Mouse (Mus musculus) MEL (cell line): Measurements from ENCODE around the gene Abca7.

Source experiments
- CHD2 ChIP-seq: IDR thresholded peaks from 2 replicates; pipeline ENCODE4 v1.6.1; 2011; ENCODE audit warnings: low read length, improper control_type of control experiment
- CTCF ChIP-seq, 3 experiments: IDR thresholded peaks in 2 of 3; conservative IDR thresholded peaks in 1 of 3; 2 replicates each; pipeline ENCODE4 v1.5.1; 2011 to 2012; ENCODE audit warnings: low read length in 3 of 3, low read depth in 2 of 3, mild to moderate bottlenecking in 2 of 3, improper control_type of control experiment in 1 of 3, inconsistent platforms in 1 of 3, mixed read lengths in 1 of 3, moderate library complexity in 1 of 3; ENCODE audit not compliant: control insufficient read depth in 1 of 3, insufficient read depth in 1 of 3, poor library complexity in 1 of 3, severe bottlenecking in 1 of 3
- EP300 ChIP-seq, 2 experiments: IDR thresholded peaks; 2 replicates each; pipeline ENCODE4 v1.6.1; 2011; ENCODE audit warnings: improper control_type of control experiment in 2 of 2, low read length in 2 of 2, low read depth in 1 of 2, mild to moderate bottlenecking in 1 of 2
- MAZ ChIP-seq: IDR thresholded peaks from 2 replicates; pipeline ENCODE4 v1.6.1; 2012; ENCODE audit warnings: low read depth, mild to moderate bottlenecking, inconsistent platforms, low read length, improper control_type of control experiment
- POLR2A ChIP-seq, 2 experiments: IDR thresholded peaks; 2 replicates each; pipeline ENCODE4 v1.6.1; 2011 to 2012; ENCODE audit warnings: low read length in 2 of 2, mild to moderate bottlenecking in 2 of 2, control low read depth in 1 of 2, improper control_type of control experiment in 1 of 2, low read depth in 1 of 2, moderate library complexity in 1 of 2; ENCODE audit not compliant: control insufficient read depth in 1 of 2, insufficient read depth in 1 of 2, poor library complexity in 1 of 2
- RAD21 ChIP-seq: IDR thresholded peaks from 2 replicates; pipeline ENCODE4 v1.6.1; 2011; ENCODE audit warnings: mild to moderate bottlenecking, low read depth, low read length, improper control_type of control experiment
- RCOR1 ChIP-seq: IDR thresholded peaks from 2 replicates; pipeline ENCODE4 v1.6.1; 2012; ENCODE audit warnings: low read depth, mild to moderate bottlenecking, inconsistent platforms, low read length, improper control_type of control experiment
- TAL1 ChIP-seq: IDR thresholded peaks from 2 replicates; pipeline ENCODE4 v1.6.1; 2012; ENCODE audit warnings: mild to moderate bottlenecking, inconsistent platforms, low read length, moderate library complexity, mixed read lengths
- USF1 ChIP-seq: IDR thresholded peaks from 2 replicates; pipeline ENCODE4 v1.6.1; 2014; ENCODE audit warnings: low read depth, mild to moderate bottlenecking, inconsistent platforms, low read length, improper control_type of control experiment, moderate library complexity
- ZC3H11A ChIP-seq: IDR thresholded peaks from 2 replicates; pipeline ENCODE4 v1.6.1; 2012; ENCODE audit warnings: low read depth, mild to moderate bottlenecking, inconsistent platforms, low read length, improper control_type of control experiment
- ZNF384 ChIP-seq: IDR thresholded peaks from 2 replicates; pipeline ENCODE4 v1.6.1; 2012; ENCODE audit warnings: low read depth, mild to moderate bottlenecking, inconsistent platforms, low read length, improper control_type of control experiment

GRCm38 (mm10) chr10:80044087-80044486 lies 47.8 kb downstream of the Abca7 start:
- no peak for TF ChIP-seq EP300 (IDR thresholded peaks at IDR 0.05; ENCODE audit: low read depth in 1 of 2, low read length in 2 of 2)
- TF ChIP-seq ZC3H11A: no peak
- TF ChIP-seq RCOR1: no peak
- TF ChIP-seq CHD2: no peak
- TF ChIP-seq MAZ: no peak
- no peak for TF ChIP-seq RAD21
- no peak for TF ChIP-seq USF1
- no peak for TF ChIP-seq CTCF (IDR thresholded peaks at IDR 0.05 in 2 of 3, conservative IDR thresholded peaks at IDR 0.05 in 1 of 3; ENCODE audit: control insufficient read depth in 1 of 3, insufficient read depth in 1 of 3, low read depth in 2 of 3, low read length in 3 of 3, poor library complexity in 1 of 3, severe bottlenecking in 1 of 3)
- TF ChIP-seq ZNF384: no peak
- no peak for TF ChIP-seq TAL1
- TF ChIP-seq POLR2A (IDR thresholded peaks at IDR 0.05; ENCODE audit: control insufficient read depth in 1 of 2, insufficient read depth in 1 of 2, low read depth in 1 of 2, low read length in 2 of 2, poor library complexity in 1 of 2): no peak
